ENCODE assay signal across 19 mouse cellular contexts in the genomic region with DNA sequence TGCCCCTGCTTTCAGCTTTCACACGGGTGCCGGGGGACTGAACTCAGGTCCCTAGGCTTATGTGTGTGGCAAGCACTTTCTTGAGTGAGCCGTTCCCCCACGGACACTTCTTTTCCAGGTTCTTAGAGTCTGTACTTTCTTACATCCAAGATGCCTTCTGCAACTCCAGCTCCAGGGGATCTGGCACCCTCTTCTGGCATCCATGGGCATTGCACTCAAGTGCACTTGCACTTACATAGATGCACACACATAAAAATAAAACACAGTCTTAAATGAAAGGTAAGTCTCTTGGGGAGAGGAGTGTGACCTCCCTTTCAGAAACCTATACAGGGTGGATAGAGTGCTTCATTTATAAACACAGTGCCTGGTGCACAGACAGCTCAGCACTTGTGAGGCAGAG.
DNase-seq lines count a peak whose midpoint lies in the region; ATAC-seq and TF ChIP-seq lines count a peak whose summit lies in the region.
"Had no signal": no experiment of that assay in that cellular context is flagged by ENCODE, and none has a peak within 500 bp of the region (broad histone marks: within the 10 kb centered on the region; RNA-seq: fewer than 3 reads in every experiment).

No protein-coding gene starts in this region.

- H3K4me1 ChIP-seq in intestine, postnatal 0 days (replicated peaks; ENCODE audit: control insufficient read depth, insufficient read depth, low read length): no peaks in the 10 kb centered on the region
- 0 out of 2 replicates have a peak, but pooled peaks cover 4% of the 10 kb centered on the region for H3K4me1 ChIP-seq in intestine, embryonic 15.5 days (replicated peaks)
- H3K4me1 ChIP-seq in lung, postnatal 0 days (ENCODE audit: insufficient read depth, low read depth, low read length): no peaks in the 10 kb centered on the region
- H3K4me1 ChIP-seq in MEL (ENCODE audit: control insufficient read depth in 1 of 2, insufficient read depth in 2 of 2, low read length in 2 of 2): no peaks in the 10 kb centered on the region
- no peaks in the 10 kb centered on the region for H3K4me1 ChIP-seq in small intestine, adult 2 months (ENCODE audit: control insufficient read depth, insufficient read depth, insufficient read length, low read length)

- no peak for DNase-seq in lung, postnatal 0 days (ENCODE audit: low spot score)
- no peak for DNase-seq in lung, postnatal 14 days
- DNase-seq in MEL (ENCODE audit: low read depth, low spot score): peak; percentile 1
- DNase-seq in cerebellum, adult 8-10 months: no peak
- DNase-seq: adrenal gland, postnatal 25 days; cerebellum, postnatal 10 days; heart, adult 18-20 months; layer of hippocampus, adult 9-11 months had no signal

- no peaks in the 10 kb centered on the region for H3K9me3 ChIP-seq in intestine, postnatal 0 days (ENCODE audit: control insufficient read depth)
- H3K9me3 ChIP-seq in intestine, embryonic 15.5 days: no peaks in the 10 kb centered on the region
- H3K9me3 ChIP-seq in lung, postnatal 0 days (ENCODE audit: low read length): no peaks in the 10 kb centered on the region
- H3K9me3 ChIP-seq in MEL (replicated peaks; ENCODE audit: insufficient read depth, low read length): no peaks in the 10 kb centered on the region
- H3K9me3 ChIP-seq: kidney, embryonic 15.5 days; limb, embryonic 15.5 days; midbrain, embryonic 13.5 days had no signal

- no peaks in the 10 kb centered on the region for H3K79me2 ChIP-seq in MEL (ENCODE audit: control insufficient read depth, insufficient read depth, low read length, poor library complexity)

- peaks cover 7% of the 10 kb centered on the region; the same call in 1 of the 2 replicates for H3K27me3 ChIP-seq in intestine, postnatal 0 days (replicated peaks; ENCODE audit: control insufficient read depth, insufficient read depth, low read length)
- peaks cover 5% of the 10 kb centered on the region for H3K27me3 ChIP-seq in intestine, embryonic 15.5 days (replicated peaks)
- H3K27me3 ChIP-seq in lung, postnatal 0 days (replicated peaks; ENCODE audit: insufficient read depth, low read length): no peaks in the 10 kb centered on the region
- H3K27me3 ChIP-seq in MEL (ENCODE audit: control insufficient read depth in 1 of 2, insufficient read depth in 2 of 2, low read length in 2 of 2): no peaks in the 10 kb centered on the region
- H3K27me3 ChIP-seq in small intestine, adult 2 months (ENCODE audit: control insufficient read depth, insufficient read depth, low read length): peaks cover 5% of the 10 kb centered on the region; the same call in 1 of the 2 replicates

- H3K9ac ChIP-seq in intestine, postnatal 0 days (ENCODE audit: low read depth, low read length): no peak overlapping the region
- H3K9ac ChIP-seq in intestine, embryonic 15.5 days: no peak overlapping the region
- H3K9ac ChIP-seq in lung, postnatal 0 days (replicated peaks; ENCODE audit: low read depth): no peak overlapping the region
- H3K9ac ChIP-seq in MEL (ENCODE audit: control insufficient read depth, low read depth, low read length, poor library complexity, severe bottlenecking): no peak overlapping the region
- H3K9ac ChIP-seq: kidney, embryonic 15.5 days; limb, embryonic 15.5 days; midbrain, embryonic 13.5 days had no signal

- H3K27ac ChIP-seq in intestine, postnatal 0 days (ENCODE audit: low read depth, low read length): no peak overlapping the region
- no peak overlapping the region for H3K27ac ChIP-seq in intestine, embryonic 15.5 days
- no peak overlapping the region for H3K27ac ChIP-seq in lung, postnatal 0 days (ENCODE audit: low read length)
- no peak overlapping the region for H3K27ac ChIP-seq in MEL (ENCODE audit: control insufficient read depth, low read depth, low read length)
- H3K27ac ChIP-seq in small intestine, adult 2 months (ENCODE audit: insufficient read depth, low read depth, low read length): no peak overlapping the region
- H3K27ac ChIP-seq: embryonic facial prominence, embryonic 10.5 days; kidney, embryonic 15.5 days; limb, embryonic 15.5 days; macrophage; midbrain, embryonic 13.5 days had no signal

- no peaks in the 10 kb centered on the region for H3K36me3 ChIP-seq in intestine, postnatal 0 days (ENCODE audit: control insufficient read depth, insufficient read depth)
- no peaks in the 10 kb centered on the region for H3K36me3 ChIP-seq in intestine, embryonic 15.5 days
- no peaks in the 10 kb centered on the region for H3K36me3 ChIP-seq in lung, postnatal 0 days (ENCODE audit: insufficient read depth, low read length)
- no peaks in the 10 kb centered on the region for H3K36me3 ChIP-seq in MEL (ENCODE audit: control insufficient read depth in 1 of 2, insufficient read depth in 2 of 2, low read length in 2 of 2)
- no peaks in the 10 kb centered on the region for H3K36me3 ChIP-seq in small intestine, adult 2 months (ENCODE audit: control insufficient read depth, insufficient read depth, low read length)
- H3K36me3 ChIP-seq: embryonic facial prominence, embryonic 10.5 days; kidney, embryonic 15.5 days; limb, embryonic 15.5 days; midbrain, embryonic 13.5 days had no signal

- WGBS in intestine, postnatal 0 days: 98% methylated on average over 4 of the region's 4 CpGs
- WGBS in intestine, embryonic 15.5 days: 91% methylated on average over 4 of the region's 4 CpGs
- 95% methylated on average over 4 of the region's 4 CpGs for WGBS in lung, postnatal 0 days
- 94% methylated on average over 4 of the region's 4 CpGs for WGBS in small intestine, adult 2 months

- TF ChIP-seq CTCF in intestine, postnatal 0 days (IDR thresholded peaks at IDR 0.05; ENCODE audit: low read depth): peak; percentile 51
- TF ChIP-seq CTCF in lung, postnatal 0 days (IDR thresholded peaks at IDR 0.05): peak; percentile 37
- 0 out of 6 replicates have a peak, but pooled peaks of 1 of the 3 experiments have one; percentile 6 for TF ChIP-seq CTCF in MEL (IDR thresholded peaks at IDR 0.05 in 2 of 3, conservative IDR thresholded peaks at IDR 0.05 in 1 of 3; ENCODE audit: control insufficient read depth in 1 of 3, insufficient read depth in 1 of 3, low read depth in 2 of 3, low read length in 3 of 3, poor library complexity in 1 of 3, severe bottlenecking in 1 of 3)
- TF ChIP-seq CTCF in small intestine, adult 2 months (IDR thresholded peaks at IDR 0.05; ENCODE audit: extremely low read depth, insufficient read length, insufficient replicate concordance, low read depth, low read length): peak; percentile 36; the same call in 1 of the 2 replicates

- no peak overlapping the region for H3K4me2 ChIP-seq in intestine, postnatal 0 days (replicated peaks; ENCODE audit: low read depth)
- no peak overlapping the region for H3K4me2 ChIP-seq in intestine, embryonic 15.5 days (replicated peaks)
- H3K4me2 ChIP-seq in lung, postnatal 0 days (replicated peaks; ENCODE audit: low read depth, low read length): no peak overlapping the region

- TF ChIP-seq POLR2A in MEL (IDR thresholded peaks at IDR 0.05; ENCODE audit: control insufficient read depth in 1 of 2, insufficient read depth in 1 of 2, low read depth in 1 of 2, low read length in 2 of 2, poor library complexity in 1 of 2): no peak
- no peak for TF ChIP-seq POLR2A in small intestine, adult 2 months (IDR thresholded peaks at IDR 0.05; ENCODE audit: low read depth, low read length)

- no peak overlapping the region for H3K4me3 ChIP-seq in intestine, postnatal 0 days (ENCODE audit: low read depth, low read length)
- H3K4me3 ChIP-seq in intestine, embryonic 15.5 days (replicated peaks): no peak overlapping the region
- H3K4me3 ChIP-seq in lung, postnatal 0 days (ENCODE audit: low read depth, low read length): no peak overlapping the region
- no peak overlapping the region for H3K4me3 ChIP-seq in MEL (ENCODE audit: control insufficient read depth in 1 of 2, insufficient read depth in 1 of 2, low read depth in 2 of 2, low read length in 2 of 2)
- no peak overlapping the region for H3K4me3 ChIP-seq in small intestine, adult 2 months (ENCODE audit: low read depth, low read length)
- H3K4me3 ChIP-seq: embryonic facial prominence, embryonic 10.5 days; erythroblast, embryonic 14.5 days; kidney, embryonic 15.5 days; limb, embryonic 15.5 days; midbrain, embryonic 13.5 days had no signal

- TF ChIP-seq RAD21 in MEL (IDR thresholded peaks at IDR 0.05; ENCODE audit: low read depth, low read length): no peak

- TF ChIP-seq EP300 in lung, postnatal 0 days (IDR thresholded peaks at IDR 0.05): no peak
- no peak for TF ChIP-seq EP300 in MEL (IDR thresholded peaks at IDR 0.05; ENCODE audit: low read depth in 1 of 2, low read length in 2 of 2)

- no peak for ATAC-seq in intestine, postnatal 0 days
- no peak for ATAC-seq in intestine, embryonic 15.5 days
- ATAC-seq in lung, postnatal 0 days: no peak
- ATAC-seq: CD4-positive, CD25-positive, alpha-beta regulatory T cell, adult 4 months; forebrain, embryonic 16.5 days; midbrain, embryonic 13.5 days had no signal

TF ChIP-seq in MEL, 35 proteins besides CTCF, POLR2A, EP300 and RAD21:
- TF ChIP-seq MYC (IDR thresholded peaks at IDR 0.05; ENCODE audit: low read depth, low read length): no peak
- TF ChIP-seq TBP (IDR thresholded peaks at IDR 0.05; ENCODE audit: low read depth, low read length): no peak
- TF ChIP-seq E2F4 (IDR thresholded peaks at IDR 0.05; ENCODE audit: borderline replicate concordance, low read depth, low read length): no peak
- TF ChIP-seq CHD2 (IDR thresholded peaks at IDR 0.05; ENCODE audit: low read length): no peak
- TF ChIP-seq MEF2A (IDR thresholded peaks at IDR 0.05; ENCODE audit: extremely low read depth, insufficient replicate concordance, low read depth, low read length, poor library complexity, severe bottlenecking): no peak
- no peak for TF ChIP-seq USF2 (IDR thresholded peaks at IDR 0.05; ENCODE audit: borderline replicate concordance in 1 of 2, insufficient read depth in 1 of 2, low read depth in 1 of 2, low read length in 2 of 2)
- TF ChIP-seq MAX (IDR thresholded peaks at IDR 0.05; ENCODE audit: low read length): no peak
- TF ChIP-seq ZNF384 (IDR thresholded peaks at IDR 0.05; ENCODE audit: low read depth, low read length): no peak
- TF ChIP-seq NELFE (IDR thresholded peaks at IDR 0.05; ENCODE audit: low read depth, low read length): no peak
- no peak for TF ChIP-seq RCOR1 (IDR thresholded peaks at IDR 0.05; ENCODE audit: low read depth, low read length)
- no peak for TF ChIP-seq ETS1 (IDR thresholded peaks at IDR 0.05; ENCODE audit: low read depth, low read length)
- no peak for TF ChIP-seq ZKSCAN1 (IDR thresholded peaks at IDR 0.05; ENCODE audit: low read depth, low read length)
